Mouse (Mus musculus): ENCODE data around the gene Tent5b. TPM values are rescaled to one million over a fixed set of nuclear protein-coding genes. Genes with fewer than 3 reads are reported as not detected.
A peak's percentile ranks its signal among the peaks of the same experiment; 100 is the strongest.

The Tent5b gene
- total RNA-seq, 1 experiment, result 7.5 TPM

GRCm38 (mm10) chr4:133494867-133495266, 14.9 kb downstream of the Tent5b start:
- Histone ChIP-seq H3K36me3 (ENCODE audit: control insufficient read depth, insufficient read depth, low read length, poor library complexity, severe bottlenecking) (no peaks in the 10 kb centered on the region), H3K4me3 (ENCODE audit: insufficient read depth in 1 of 2, low read depth in 1 of 2, low read length in 2 of 2, poor library complexity in 1 of 2, severe bottlenecking in 1 of 2) (no peak overlapping the region), H3K9ac (ENCODE audit: insufficient read depth, low read depth, low read length, poor library complexity, severe bottlenecking) (no peak overlapping the region), H3K9me3 (ENCODE audit: control insufficient read depth, insufficient read depth, low read depth, low read length) (no peaks in the 10 kb centered on the region), H3K4me1 (ENCODE audit: control insufficient read depth in 2 of 2, insufficient read depth in 2 of 2, low read length in 2 of 2, poor library complexity in 1 of 2) (peaks cover 3 to 17% of the 10 kb centered on the region in 2 experiments; a peak in 1 of 4 replicates), H3K27ac (ENCODE audit: insufficient read depth, low read depth, low read length, poor library complexity, severe bottlenecking) (no peak overlapping the region)
- no peak for DNase-seq (ENCODE audit: low read depth, low spot score)
- TF ChIP-seq ZNF384 (IDR thresholded peaks at IDR 0.05; ENCODE audit: low read depth, low read length), result no peak
- TF ChIP-seq CHD2 (IDR thresholded peaks at IDR 0.05; ENCODE audit: low read depth, low read length), result no peak
- no peak for TF ChIP-seq ZC3H11A (IDR thresholded peaks at IDR 0.05; ENCODE audit: borderline replicate concordance, low read depth, low read length)
- TF ChIP-seq HCFC1 (IDR thresholded peaks at IDR 0.05; ENCODE audit: borderline replicate concordance, insufficient read depth, low read length), result no peak
- no peak for TF ChIP-seq MAFK (IDR thresholded peaks at IDR 0.05; ENCODE audit: insufficient read depth, low read depth, low read length)
- in situ Hi-C loops (cut with MboI; ENCODE audit: low sequenced_read_pairs in 2 of 2, unreplicated experiment in 2 of 2), result no loop called here

- Histone ChIP-seq H3K9ac (ENCODE audit: insufficient read depth, low read depth, low read length, poor library complexity, severe bottlenecking) (no peak overlapping the region), H3K27ac (ENCODE audit: insufficient read depth, low read depth, low read length, poor library complexity, severe bottlenecking) (no peak overlapping the region), H3K36me3 (ENCODE audit: control insufficient read depth, insufficient read depth, low read length, poor library complexity, severe bottlenecking) (no peaks in the 10 kb centered on the region), H3K4me1 (ENCODE audit: control insufficient read depth in 2 of 2, insufficient read depth in 2 of 2, low read length in 2 of 2, poor library complexity in 1 of 2) (peaks cover 3 to 17% of the 10 kb centered on the region in 2 experiments; a peak in 1 of 4 replicates), H3K4me3 (ENCODE audit: insufficient read depth in 1 of 2, low read depth in 1 of 2, low read length in 2 of 2, poor library complexity in 1 of 2, severe bottlenecking in 1 of 2) (no peak overlapping the region), H3K9me3 (ENCODE audit: control insufficient read depth, insufficient read depth, low read depth, low read length) (no peaks in the 10 kb centered on the region)
- in situ Hi-C loops (cut with MboI; ENCODE audit: low sequenced_read_pairs in 2 of 2, unreplicated experiment in 2 of 2), result no loop called here
- no peak for DNase-seq (ENCODE audit: low read depth, low spot score)
- no peak for TF ChIP-seq ZNF384 (IDR thresholded peaks at IDR 0.05; ENCODE audit: low read depth, low read length)
- TF ChIP-seq MAFK (IDR thresholded peaks at IDR 0.05; ENCODE audit: insufficient read depth, low read depth, low read length), result no peak
- no peak for TF ChIP-seq CHD2 (IDR thresholded peaks at IDR 0.05; ENCODE audit: low read depth, low read length)
- TF ChIP-seq HCFC1 (IDR thresholded peaks at IDR 0.05; ENCODE audit: borderline replicate concordance, insufficient read depth, low read length), result no peak
- no peak for TF ChIP-seq ZC3H11A (IDR thresholded peaks at IDR 0.05; ENCODE audit: borderline replicate concordance, low read depth, low read length)
Measured at GRCm38 (mm10) chr4:133495711-133496110, 15.8 kb downstream of the Tent5b start.

- H3K4me1 ChIP-seq (ENCODE audit: control insufficient read depth in 2 of 2, insufficient read depth in 2 of 2, low read length in 2 of 2, poor library complexity in 1 of 2), result peaks cover 3 to 11% of the 10 kb centered on the region in 2 experiments; a peak in 1 of 4 replicates
- peak overlapping the region; percentile 78; the same call in 1 of the 2 replicates for H3K9ac ChIP-seq (ENCODE audit: insufficient read depth, low read depth, low read length, poor library complexity, severe bottlenecking)
- TF ChIP-seq ZNF384 (IDR thresholded peaks at IDR 0.05; ENCODE audit: low read depth, low read length) (no peak), ZC3H11A (IDR thresholded peaks at IDR 0.05; ENCODE audit: borderline replicate concordance, low read depth, low read length) (no peak), MAFK (IDR thresholded peaks at IDR 0.05; ENCODE audit: insufficient read depth, low read depth, low read length) (no peak), CHD2 (IDR thresholded peaks at IDR 0.05; ENCODE audit: low read depth, low read length) (no peak), HCFC1 (IDR thresholded peaks at IDR 0.05; ENCODE audit: borderline replicate concordance, insufficient read depth, low read length) (no peak)
- H3K36me3 ChIP-seq (ENCODE audit: control insufficient read depth, insufficient read depth, low read length, poor library complexity, severe bottlenecking), result no peaks in the 10 kb centered on the region
- H3K27ac ChIP-seq (ENCODE audit: insufficient read depth, low read depth, low read length, poor library complexity, severe bottlenecking), result no peak overlapping the region
- no peak for DNase-seq (ENCODE audit: low read depth, low spot score)
- in situ Hi-C loops (cut with MboI; ENCODE audit: low sequenced_read_pairs in 2 of 2, unreplicated experiment in 2 of 2), result no loop called here
- H3K9me3 ChIP-seq (ENCODE audit: control insufficient read depth, insufficient read depth, low read depth, low read length), result no peaks in the 10 kb centered on the region
- H3K4me3 ChIP-seq (ENCODE audit: insufficient read depth in 1 of 2, low read depth in 1 of 2, low read length in 2 of 2, poor library complexity in 1 of 2, severe bottlenecking in 1 of 2), result peak overlapping the region; percentile 79 to 82
Measured at GRCm38 (mm10) chr4:133496738-133497445, 17.0 kb downstream of the Tent5b start.

- H3K4me3 ChIP-seq (ENCODE audit: insufficient read depth in 1 of 2, low read depth in 1 of 2, low read length in 2 of 2, poor library complexity in 1 of 2, severe bottlenecking in 1 of 2), result peak overlapping the region; percentile 79 to 82
- peaks cover 4 to 11% of the 10 kb centered on the region in 2 experiments; a peak in 1 of 4 replicates for H3K4me1 ChIP-seq (ENCODE audit: control insufficient read depth in 2 of 2, insufficient read depth in 2 of 2, low read length in 2 of 2, poor library complexity in 1 of 2)
- no peak for TF ChIP-seq MAFK (IDR thresholded peaks at IDR 0.05; ENCODE audit: insufficient read depth, low read depth, low read length)
- no peak for TF ChIP-seq ZNF384 (IDR thresholded peaks at IDR 0.05; ENCODE audit: low read depth, low read length)
- TF ChIP-seq HCFC1 (IDR thresholded peaks at IDR 0.05; ENCODE audit: borderline replicate concordance, insufficient read depth, low read length), result no peak
- TF ChIP-seq ZC3H11A (IDR thresholded peaks at IDR 0.05; ENCODE audit: borderline replicate concordance, low read depth, low read length), result no peak
- no peak for TF ChIP-seq CHD2 (IDR thresholded peaks at IDR 0.05; ENCODE audit: low read depth, low read length)
- DNase-seq (ENCODE audit: low read depth, low spot score), result no peak
- no peaks in the 10 kb centered on the region for H3K36me3 ChIP-seq (ENCODE audit: control insufficient read depth, insufficient read depth, low read length, poor library complexity, severe bottlenecking)
- in situ Hi-C loops (cut with MboI; ENCODE audit: low sequenced_read_pairs in 2 of 2, unreplicated experiment in 2 of 2), result no loop called here
- H3K9me3 ChIP-seq (ENCODE audit: control insufficient read depth, insufficient read depth, low read depth, low read length), result no peaks in the 10 kb centered on the region
- H3K9ac ChIP-seq (ENCODE audit: insufficient read depth, low read depth, low read length, poor library complexity, severe bottlenecking), result peak overlapping the region; percentile 78
- H3K27ac ChIP-seq (ENCODE audit: insufficient read depth, low read depth, low read length, poor library complexity, severe bottlenecking), result no peak overlapping the region
Measured at GRCm38 (mm10) chr4:133497461-133498159, 17.7 kb downstream of the Tent5b start.

Measured in ES-E14 (cell line).